Mouse (Mus musculus) small intestine, adult 2 months (tissue): Measurements from ENCODE around the gene Scn4b. TPM values are rescaled to one million over a fixed set of nuclear protein-coding genes. Genes with fewer than 3 reads are reported as not detected.
A peak's percentile ranks its signal among the peaks of the same experiment; 100 is the strongest.

Experiments
- H3K27ac ChIP-seq: fragments of 200-500 bp; 2 replicates; pipeline ENCODE4 v1.5.1; 2012; ENCODE audit warnings: low read depth, low read length, control low read depth, inconsistent platforms; ENCODE audit not compliant: insufficient read depth
- H3K27me3 ChIP-seq: fragments of 200-500 bp; 2 replicates; pipeline ENCODE4 v1.6.1; 2012; ENCODE audit warnings: mild to moderate bottlenecking, moderate library complexity, low read length, inconsistent platforms; ENCODE audit not compliant: control insufficient read depth, insufficient read depth
- H3K36me3 ChIP-seq: fragments of 200-500 bp; 2 replicates; pipeline ENCODE4 v1.6.1; 2012; ENCODE audit warnings: mild to moderate bottlenecking, low read length, control low read depth, inconsistent platforms; ENCODE audit not compliant: control insufficient read depth, insufficient read depth
- H3K4me1 ChIP-seq: fragments of 200-500 bp; 2 replicates; pipeline ENCODE4 v1.6.1; 2012; ENCODE audit warnings: low read length, inconsistent platforms, mixed read lengths; ENCODE audit not compliant: control insufficient read depth, insufficient read depth, insufficient read length
- H3K4me3 ChIP-seq: fragments of 200-500 bp; 2 replicates; pipeline ENCODE4 v1.5.1; 2012; ENCODE audit warnings: low read depth, mild to moderate bottlenecking, control low read depth, inconsistent platforms, low read length, moderate library complexity
- CTCF ChIP-seq: fragments of 200-500 bp; IDR thresholded peaks from 2 replicates; pipeline ENCODE4 v1.5.1; 2012; ENCODE audit warnings: low read depth, mild to moderate bottlenecking, control low read depth, inconsistent platforms, low read length, moderate library complexity, mixed read lengths; ENCODE audit not compliant: insufficient replicate concordance, insufficient read length; ENCODE audit errors: extremely low read depth
- POLR2A ChIP-seq: fragments of 200-500 bp; IDR thresholded peaks from 2 replicates; pipeline ENCODE4 v1.6.1; 2012; ENCODE audit warnings: low read depth, mild to moderate bottlenecking, control low read depth, inconsistent platforms, low read length, moderate library complexity
- WGBS: fragments of 180-500 bp; shearing (Covaris S2); methylation state at CpG from one replicate; pipeline ENCODE4 v1.1.7; 2018; 5-methylcytosine and 5-hydroxymethylcytosine counted together
- polyA plus RNA-seq: library from polyadenylated mRNA; depleted of rRNA; stranded (reverse); fragments of >200 nt; gene quantifications from 2 replicates; pipeline ENCODE4 v1.2.3, GENCODE M21; 2012; rRNA removed

Scn4b gene
- polyA plus RNA-seq, 1 experiment = 0.06 TPM

DNA sequence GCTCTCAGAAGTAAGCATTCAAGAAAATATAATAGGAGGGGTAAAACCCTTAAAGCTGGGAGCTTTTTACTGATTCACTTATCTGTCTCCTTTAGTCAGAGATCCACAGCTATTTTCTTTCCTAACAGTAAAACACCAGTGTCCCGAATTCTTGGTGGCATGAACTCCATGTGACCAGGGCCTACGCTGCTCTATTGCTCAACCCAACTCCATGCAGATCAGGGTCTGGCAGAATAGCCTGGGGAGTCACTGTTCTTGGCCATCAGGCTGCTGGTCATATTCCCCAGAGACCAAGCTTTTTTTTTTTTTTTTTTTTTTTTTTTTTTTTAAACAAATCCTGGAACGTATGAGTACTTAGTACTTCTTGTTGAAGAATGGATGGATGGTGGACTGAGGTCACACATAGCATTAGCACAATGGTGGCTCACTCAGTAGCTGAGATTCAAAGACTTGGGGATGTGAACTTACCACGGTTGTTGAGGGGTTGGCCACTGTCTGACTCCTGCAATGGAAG, 51.5 kb downstream of the Scn4b start:
- Histone ChIP-seq H3K4me1 (peaks cover 26% of the 10 kb centered on the region), H3K36me3 (peaks cover 27% of the 10 kb centered on the region), H3K27me3 (no peaks in the 10 kb centered on the region), H3K27ac (peak overlapping the region; percentile 55), H3K4me3 (no peak overlapping the region)
- WGBS = 33% methylated on average over 4 of the region's 4 CpGs
- no peak for TF ChIP-seq CTCF
- no peak for TF ChIP-seq POLR2A

DNA sequence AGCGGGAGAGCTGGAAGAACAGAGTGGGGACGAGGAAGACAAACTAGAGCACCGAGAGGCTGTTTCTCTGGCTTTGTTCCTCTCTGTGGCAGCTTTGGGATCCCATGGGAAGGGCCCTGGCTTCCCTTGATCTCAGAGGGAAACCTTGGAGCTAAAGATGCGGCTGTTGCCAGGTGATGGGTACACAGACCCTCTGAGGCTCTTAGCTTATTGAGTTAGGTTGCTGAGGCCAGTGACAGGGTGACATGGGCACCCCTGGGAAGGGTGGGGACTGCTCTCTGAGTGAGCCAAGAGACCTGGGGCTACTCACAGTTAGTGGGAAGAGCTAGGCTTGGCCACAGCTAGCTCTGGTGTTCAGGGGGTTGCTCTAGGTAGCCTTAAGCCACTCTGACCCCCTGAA, 57.3 kb downstream of the Scn4b start:
- Histone ChIP-seq H3K4me1 (peaks cover 34% of the 10 kb centered on the region; the same call in 1 of the 2 replicates), H3K4me3 (no peak overlapping the region), H3K36me3 (peaks cover 8% of the 10 kb centered on the region), H3K27me3 (no peaks in the 10 kb centered on the region), H3K27ac (no peak overlapping the region)
- no peak for TF ChIP-seq POLR2A
- no peak for TF ChIP-seq CTCF
- WGBS = 74% methylated on average over 4 of the region's 4 CpGs

DNA sequence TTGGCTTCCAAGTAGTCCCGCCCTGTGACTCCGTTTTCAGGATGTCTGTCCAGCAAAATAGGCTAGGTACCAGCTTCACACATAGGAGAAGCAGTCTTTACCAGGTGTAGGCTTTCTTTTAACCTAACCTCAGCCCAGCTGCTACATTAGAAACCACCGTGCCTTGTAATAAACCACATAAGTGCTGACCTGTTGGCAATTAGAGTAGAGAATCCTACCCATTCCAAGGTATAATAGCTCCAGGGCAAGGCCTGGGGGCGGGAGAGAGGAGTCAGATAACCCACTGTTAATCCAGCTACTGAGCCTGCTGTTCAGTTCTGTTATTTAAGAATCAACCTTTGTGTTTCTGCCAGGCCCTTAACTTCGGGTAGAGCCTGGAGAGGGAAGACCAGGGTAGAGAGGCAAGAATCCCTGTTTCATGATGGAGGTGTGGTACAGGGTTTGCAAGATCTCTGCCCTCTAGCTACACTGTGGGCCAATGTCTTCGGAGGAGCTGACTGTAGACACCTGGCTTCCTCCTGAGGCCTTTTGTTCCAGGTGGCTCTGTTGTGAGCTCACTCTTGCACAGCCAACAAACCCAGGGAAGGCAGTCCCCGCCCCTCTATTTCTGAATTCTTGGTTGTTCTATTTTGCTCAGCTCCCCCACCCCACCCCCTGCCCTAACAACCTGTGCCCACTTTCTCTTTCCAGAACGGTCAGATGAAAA, 58.1 kb downstream of the Scn4b start:
- TF ChIP-seq POLR2A (no peak), CTCF (no peak)
- Histone ChIP-seq H3K4me1 (peaks cover 40% of the 10 kb centered on the region), H3K27ac (no peak overlapping the region), H3K4me3 (no peak overlapping the region), H3K27me3 (no peaks in the 10 kb centered on the region), H3K36me3 (peaks cover 13% of the 10 kb centered on the region)
- WGBS = 48% methylated on average over 8 of the region's 8 CpGs

DNA sequence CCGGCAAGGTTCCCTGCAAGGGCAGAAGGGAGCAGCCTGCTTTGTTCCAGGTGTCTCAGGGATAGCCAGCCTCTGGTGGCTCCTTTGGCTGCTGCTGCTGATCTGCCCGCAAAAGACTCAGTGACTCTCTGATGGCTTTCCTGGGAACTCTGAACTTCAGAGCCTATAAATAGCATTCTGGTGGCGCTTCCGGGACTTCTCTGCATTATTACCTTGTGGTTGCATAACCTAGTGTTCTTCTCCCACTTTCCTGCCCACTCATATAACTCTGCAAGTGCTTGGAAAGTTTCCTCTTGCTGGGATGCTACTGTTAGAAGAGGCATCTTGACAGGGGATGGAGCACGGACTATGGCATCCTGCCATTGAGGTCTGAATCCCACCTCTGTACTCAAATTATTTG, 59.4 kb downstream of the Scn4b start:
- WGBS = 23% methylated on average over 5 of the region's 5 CpGs
- TF ChIP-seq CTCF (0 out of 2 replicates have a peak, but pooled peaks have one; percentile 2), POLR2A (no peak)
- Histone ChIP-seq H3K27me3 (no peaks in the 10 kb centered on the region), H3K4me3 (no peak overlapping the region), H3K36me3 (peaks cover 12% of the 10 kb centered on the region), H3K4me1 (peaks cover 43% of the 10 kb centered on the region), H3K27ac (peak overlapping the region; percentile 51; the same call in 1 of the 2 replicates)

DNA sequence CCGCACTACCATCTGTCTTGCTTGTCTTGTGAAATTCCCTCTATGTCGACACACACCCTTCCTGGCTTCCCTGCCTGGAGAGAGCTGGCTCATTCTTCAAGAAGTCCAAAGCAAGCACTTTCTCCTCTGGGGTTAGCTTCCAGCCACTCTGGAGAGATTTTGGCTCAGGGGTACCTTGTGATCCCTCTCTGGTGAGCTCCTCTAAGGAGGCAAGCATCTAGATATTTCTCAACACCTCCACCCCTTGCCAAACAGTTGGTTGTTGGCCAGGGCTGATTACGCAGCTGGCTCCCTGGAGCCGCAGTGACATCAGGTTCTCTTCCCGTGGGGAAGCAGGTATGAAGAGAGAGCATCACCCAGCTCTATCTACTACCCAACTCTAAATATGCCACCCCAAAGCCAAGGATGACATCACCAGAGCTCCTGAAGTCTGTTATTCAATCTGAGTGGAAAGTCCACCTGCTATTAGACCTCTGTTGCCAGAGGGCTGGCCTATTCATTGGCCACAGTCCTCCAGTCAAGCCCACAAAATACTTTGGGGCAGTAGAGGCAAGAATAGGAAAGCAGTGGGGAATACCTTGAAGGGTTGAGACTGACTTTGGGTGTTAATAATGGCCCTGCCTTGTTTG, 63.2 kb downstream of the Scn4b start:
- Histone ChIP-seq H3K4me1 (peaks cover 46% of the 10 kb centered on the region), H3K27ac (peak overlapping the region; percentile 93), H3K36me3 (peaks cover 12% of the 10 kb centered on the region), H3K27me3 (no peaks in the 10 kb centered on the region), H3K4me3 (peak overlapping the region; percentile 74)
- WGBS = 23% methylated on average over 5 of the region's 5 CpGs
- TF ChIP-seq POLR2A (no peak), CTCF (no peak)

DNA sequence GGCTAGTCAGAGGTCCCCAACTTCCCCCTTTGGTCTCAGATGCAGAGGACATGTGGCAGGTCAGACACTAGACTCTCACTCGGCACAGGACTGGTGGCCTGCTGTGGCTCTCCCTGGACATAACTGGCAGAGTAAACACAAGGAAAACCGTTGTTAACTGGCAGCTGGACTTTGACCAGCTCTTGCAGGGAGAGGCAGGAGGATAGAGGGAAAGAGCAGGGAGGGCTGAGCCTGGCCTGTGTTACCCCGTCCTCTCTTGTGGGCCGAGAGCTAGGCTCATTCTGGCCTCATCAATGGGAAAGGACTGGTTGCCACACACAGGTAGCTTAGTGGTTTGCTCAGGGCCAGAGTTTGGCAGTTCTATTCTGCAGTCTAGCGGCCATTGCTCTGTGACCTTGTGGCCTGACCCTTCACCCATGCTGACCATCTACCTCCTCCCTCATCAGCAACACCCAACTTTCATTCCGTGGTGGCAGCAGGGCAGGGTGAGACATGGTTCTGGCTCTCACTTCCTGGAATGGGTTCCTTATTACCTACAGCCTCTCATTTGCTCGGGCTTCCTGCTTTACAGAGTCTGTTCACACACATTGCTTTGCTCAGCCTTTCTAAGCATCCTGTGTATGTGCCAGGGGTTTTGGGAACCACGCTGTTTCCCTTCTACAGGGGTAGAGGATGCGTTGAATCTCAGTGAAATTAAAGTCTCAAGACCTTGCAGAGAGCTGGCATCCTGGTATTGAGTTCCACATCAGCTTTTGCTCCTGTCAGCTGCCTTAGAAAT, 64.0 kb downstream of the Scn4b start:
- TF ChIP-seq POLR2A = 0 out of 2 replicates have a peak, but pooled peaks have one; percentile 31
- no peak for TF ChIP-seq CTCF
- Histone ChIP-seq H3K36me3 (peaks cover 12% of the 10 kb centered on the region), H3K27me3 (no peaks in the 10 kb centered on the region), H3K4me1 (peaks cover 41% of the 10 kb centered on the region), H3K27ac (peak overlapping the region; percentile 93), H3K4me3 (peak overlapping the region; percentile 74)
- WGBS = 20% methylated on average over 9 of the region's 9 CpGs

Other genes with a start within 250 kb of the Scn4b start
- 72.7 and 102 TPM in 2 replicates for gene Atp5l, start 217.7 kb upstream of the Scn4b start, polyA plus RNA-seq
- gene Ube4a, start 172.8 kb upstream of the Scn4b start, polyA plus RNA-seq = 4.9 and 7.1 TPM in 2 replicates
- 2.8 and 4.0 TPM in 2 replicates for gene Cd3g, start 158.0 kb upstream of the Scn4b start, polyA plus RNA-seq
- gene Cd3d, start 156.6 kb upstream of the Scn4b start, polyA plus RNA-seq = 3.3 and 3.8 TPM in 2 replicates
- 12.9 and 13.7 TPM in 2 replicates for gene Cd3e, start 128.8 kb upstream of the Scn4b start, polyA plus RNA-seq
- 5.3 and 8.2 TPM in 2 replicates for gene Mpzl2, start 98.6 kb upstream of the Scn4b start, polyA plus RNA-seq
- 11.1 and 12.2 TPM in 2 replicates for gene Mpzl3, start 83.2 kb upstream of the Scn4b start, polyA plus RNA-seq
- 2.5 and 3.9 TPM in 2 replicates for gene Jaml, start 59.2 kb upstream of the Scn4b start, polyA plus RNA-seq
- gene Scn2b, start 20.6 kb upstream of the Scn4b start, polyA plus RNA-seq = 0.27 and 0.98 TPM in 2 replicates
- gene BC049352, start 43.6 kb downstream of the Scn4b start, polyA plus RNA-seq = 0.10 TPM in 1 of 2 replicates, not detected in the other
- gene Tmprss4, start 65.7 kb downstream of the Scn4b start, polyA plus RNA-seq = 65.3 and 108 TPM in 2 replicates
- gene Il10ra, start 130.8 kb downstream of the Scn4b start, polyA plus RNA-seq = 2.9 and 3.3 TPM in 2 replicates
- 0.04 and 0.14 TPM in 2 replicates for gene Tmprss13, start 180.7 kb downstream of the Scn4b start, polyA plus RNA-seq
- 18.9 and 20.6 TPM in 2 replicates for gene Fxyd6, start 231.8 kb downstream of the Scn4b start, polyA plus RNA-seq